Mouse (Mus musculus) hindbrain, embryonic 16.5 days (tissue): ENCODE results near the gene Olfr1411. TPM values are rescaled to one million over a fixed set of nuclear protein-coding genes. Genes with fewer than 3 reads are reported as not detected.

Source experiments
- ATAC-seq: fragments of 200-750 bp; cut with Nextera tagmentation; 2 replicates; pipeline ENCODE4 v1.8.0; 2017; ENCODE audit warnings: moderate TSS enrichment, moderate library complexity
- H3K27ac ChIP-seq: fragments of 300-500 bp; sonication (generic); 2 replicates; pipeline ENCODE4 v1.5.1; 2014; ENCODE audit warnings: low read depth, mild to moderate bottlenecking, control low read depth, low read length, moderate library complexity
- H3K27me3 ChIP-seq: fragments of 300-500 bp; sonication (generic); replicated peaks from 2 replicates; pipeline ENCODE4 v1.6.1; 2014; ENCODE audit warnings: low read length; ENCODE audit not compliant: control insufficient read depth, insufficient read depth
- H3K36me3 ChIP-seq: fragments of 300-500 bp; sonication (generic); 2 replicates; pipeline ENCODE4 v1.6.1; 2014; ENCODE audit warnings: mild to moderate bottlenecking, low read length, moderate library complexity, mixed read lengths; ENCODE audit not compliant: control insufficient read depth, insufficient read depth
- H3K4me1 ChIP-seq: fragments of 300-500 bp; sonication (generic); 2 replicates; pipeline ENCODE4 v1.6.1; 2014; ENCODE audit warnings: low read depth, low read length; ENCODE audit not compliant: control insufficient read depth, insufficient read depth
- H3K4me2 ChIP-seq: fragments of 300-500 bp; sonication (generic); 2 replicates; pipeline ENCODE4 v1.6.1; 2014; ENCODE audit warnings: mild to moderate bottlenecking, low read length, control low read depth, moderate library complexity
- H3K4me3 ChIP-seq: fragments of 300-500 bp; sonication (generic); 2 replicates; pipeline ENCODE4 v1.5.1; 2014; ENCODE audit warnings: mild to moderate bottlenecking, low read length, control low read depth, moderate library complexity
- H3K9ac ChIP-seq: fragments of 300-500 bp; sonication (generic); 2 replicates; pipeline ENCODE4 v1.6.1; 2014; ENCODE audit warnings: low read depth, mild to moderate bottlenecking, control low read depth, low read length, moderate library complexity
- H3K9me3 ChIP-seq: fragments of 300-500 bp; sonication (generic); 2 replicates; pipeline ENCODE4 v1.6.1; 2014; ENCODE audit warnings: mild to moderate bottlenecking, low read length, moderate library complexity; ENCODE audit not compliant: control insufficient read depth
- WGBS: fragments of 180-500 bp; shearing (Covaris S2); extraction: QIAGEN DNeasy Blood & Tissue Kit; methylation state at CpG from one replicate; pipeline ENCODE4 v1.1.7; 2014; 5-methylcytosine and 5-hydroxymethylcytosine counted together
- polyA plus RNA-seq: library from polyadenylated mRNA; unstranded; fragments of >200 nt; fragmentation: Nextera tagmentation; extraction: Ambion mirVana; gene quantifications from 2 replicates; pipeline ENCODE4 v1.2.1, GENCODE M21; 2015

Olfr1411 gene
- polyA plus RNA-seq, 1 experiment from 2014 or later: not detected

- Histone ChIP-seq H3K9ac (no peak overlapping the region), H3K27ac (no peak overlapping the region), H3K4me1 (peaks cover 27% of the 10 kb centered on the region), H3K36me3 (no peaks in the 10 kb centered on the region), H3K4me2 (no peak overlapping the region), H3K27me3 (no peaks in the 10 kb centered on the region), H3K9me3 (no peaks in the 10 kb centered on the region), H3K4me3 (no peak overlapping the region)
- ATAC-seq: no peak
- WGBS: 84% methylated on average over 5 of the region's 5 CpGs
Observed at GRCm38 (mm10) chr1:92644916-92645315, 50.7 kb downstream of the Olfr1411 start.

- Histone ChIP-seq H3K4me1 (peaks cover 15% of the 10 kb centered on the region), H3K36me3 (no peaks in the 10 kb centered on the region), H3K27me3 (no peaks in the 10 kb centered on the region), H3K27ac (no peak overlapping the region), H3K4me3 (no peak overlapping the region), H3K9ac (no peak overlapping the region), H3K9me3 (no peaks in the 10 kb centered on the region), H3K4me2 (no peak overlapping the region)
- ATAC-seq: no peak
- WGBS: 57% methylated on average over 2 of the region's 2 CpGs
Observed at GRCm38 (mm10) chr1:92646111-92646510, 51.9 kb downstream of the Olfr1411 start.

- H3K27ac ChIP-seq: no peak overlapping the region
- H3K36me3 ChIP-seq: no peaks in the 10 kb centered on the region
- H3K9ac ChIP-seq: no peak overlapping the region
- 74% methylated on average over 7 of the region's 7 CpGs for WGBS
- no peaks in the 10 kb centered on the region for H3K9me3 ChIP-seq
- ATAC-seq: no peak
- no peak overlapping the region for H3K4me3 ChIP-seq
- peaks cover 14% of the 10 kb centered on the region for H3K4me1 ChIP-seq
- H3K27me3 ChIP-seq: no peaks in the 10 kb centered on the region
- no peak overlapping the region for H3K4me2 ChIP-seq
Observed at GRCm38 (mm10) chr1:92646601-92647000, 52.4 kb downstream of the Olfr1411 start.

GRCm38 (mm10) chr1:92647026-92647425 lies 52.8 kb downstream of the Olfr1411 start:
- no peak overlapping the region for H3K9ac ChIP-seq
- H3K4me1 ChIP-seq: peaks cover 14% of the 10 kb centered on the region
- no peaks in the 10 kb centered on the region for H3K36me3 ChIP-seq
- 76% methylated on average over 4 of the region's 4 CpGs for WGBS
- no peak overlapping the region for H3K4me3 ChIP-seq
- no peaks in the 10 kb centered on the region for H3K9me3 ChIP-seq
- no peak for ATAC-seq
- no peak overlapping the region for H3K27ac ChIP-seq
- H3K27me3 ChIP-seq: no peaks in the 10 kb centered on the region
- no peak overlapping the region for H3K4me2 ChIP-seq

Other genes with a start within 250 kb of the Olfr1411 start
- gene Ndufa10, start 120.6 kb upstream of the Olfr1411 start, polyA plus RNA-seq: 339 and 361 TPM in 2 replicates
- not detected in 2 replicates for gene Olfr1416, start 109.3 kb upstream of the Olfr1411 start, polyA plus RNA-seq
- not detected in 2 replicates for gene Olfr1415, start 98.3 kb upstream of the Olfr1411 start, polyA plus RNA-seq
- not detected in 2 replicates for gene Olfr1414, start 75.8 kb upstream of the Olfr1411 start, polyA plus RNA-seq
- gene Olfr1413, start 23.1 kb upstream of the Olfr1411 start, polyA plus RNA-seq: not detected in 2 replicates
- not detected in 2 replicates for gene Olfr1412, start 8.6 kb upstream of the Olfr1411 start, polyA plus RNA-seq
- not detected in 2 replicates for gene Olfr1410, start 11.4 kb downstream of the Olfr1411 start, polyA plus RNA-seq
- 0.24 TPM in 1 of 2 replicates, not detected in the other for gene Olfr12, start 23.4 kb downstream of the Olfr1411 start, polyA plus RNA-seq
- 496 and 558 TPM in 2 replicates for gene Cops9, start 47.6 kb downstream of the Olfr1411 start, polyA plus RNA-seq
- gene Otos, start 54.4 kb downstream of the Olfr1411 start, polyA plus RNA-seq: 0.19 and 0.29 TPM in 2 replicates
- 57.2 and 65.4 TPM in 2 replicates for gene Gpc1, start 237.2 kb downstream of the Olfr1411 start, polyA plus RNA-seq